Mouse (Mus musculus): Measurements from ENCODE around the gene Wdfy3.

Gene Wdfy3

DNA sequence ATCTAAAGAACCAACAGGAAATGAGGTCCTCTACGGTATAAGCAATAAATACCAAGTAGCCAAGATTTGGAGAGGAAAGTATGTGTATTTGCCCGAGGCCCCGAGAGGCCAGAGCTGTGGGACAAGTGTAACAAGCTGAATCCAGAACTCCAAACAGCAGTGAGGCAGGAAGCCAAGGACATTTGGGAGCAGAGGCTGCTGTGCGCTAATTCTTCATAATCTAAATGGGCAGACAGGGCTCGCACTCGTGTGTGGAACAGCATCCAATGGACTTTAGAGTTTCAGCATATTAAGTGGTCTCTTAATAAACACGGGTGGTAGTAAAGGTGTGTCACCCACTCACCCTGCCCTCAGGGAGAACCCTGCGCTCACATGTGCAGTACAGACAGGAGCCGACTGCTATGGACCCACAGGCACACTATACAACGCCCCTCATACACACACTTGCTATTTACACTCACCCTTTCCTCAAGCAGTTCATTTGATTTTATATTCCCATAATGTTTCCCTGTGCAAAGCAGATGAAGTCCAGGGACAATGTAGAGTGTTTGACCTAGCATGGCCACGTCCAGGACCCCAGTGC lies 15.1 kb downstream of the Wdfy3 start:
- DNase-seq = no peak

DNA sequence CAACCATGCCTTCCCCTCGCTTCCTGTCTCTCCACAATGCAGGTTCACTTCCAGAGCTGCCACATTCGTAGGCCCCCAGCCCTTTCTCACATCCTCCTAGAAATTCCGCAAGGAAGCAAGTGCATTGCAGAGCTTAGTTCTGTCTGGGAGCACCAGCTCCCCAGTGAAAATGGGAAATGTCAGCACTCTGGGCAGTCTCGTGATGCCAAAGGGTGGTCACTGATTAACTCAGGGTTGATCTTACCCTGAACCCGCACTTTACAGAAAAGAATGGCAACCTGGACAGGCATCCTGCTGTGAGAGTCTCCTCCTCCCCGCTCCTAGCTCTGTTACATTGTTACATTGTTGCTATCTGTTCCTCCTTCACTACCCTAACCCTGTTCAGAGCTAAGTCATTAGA lies 16.8 kb downstream of the Wdfy3 start:
- no peak for DNase-seq

GRCm38 (mm10) chr5:102052465-102052864 lies 17.3 kb downstream of the Wdfy3 start:
- DNase-seq = no peak

GRCm38 (mm10) chr5:102050677-102051076 lies 19.0 kb downstream of the Wdfy3 start:
- DNase-seq = no peak

DNA sequence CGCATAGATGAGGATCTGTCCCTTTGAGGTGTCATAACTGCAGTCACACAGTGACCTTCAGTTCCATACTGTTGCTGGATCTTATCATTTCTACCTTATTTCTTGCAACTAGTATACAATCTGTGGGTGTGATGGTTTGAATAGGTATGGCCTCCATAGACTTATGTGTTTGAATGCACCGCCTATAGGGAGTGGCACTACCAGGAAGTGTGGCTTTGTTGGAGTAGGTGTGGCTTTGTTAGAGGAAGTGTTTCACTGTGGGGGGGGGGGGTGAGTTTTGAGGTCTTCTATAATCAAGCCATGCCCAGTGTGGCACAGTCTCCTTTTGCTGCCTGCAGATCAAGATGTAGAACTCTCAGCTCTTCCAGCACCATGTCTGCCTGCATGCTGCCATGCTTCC lies 21.3 kb downstream of the Wdfy3 start:
- DNase-seq = no peak

DNA sequence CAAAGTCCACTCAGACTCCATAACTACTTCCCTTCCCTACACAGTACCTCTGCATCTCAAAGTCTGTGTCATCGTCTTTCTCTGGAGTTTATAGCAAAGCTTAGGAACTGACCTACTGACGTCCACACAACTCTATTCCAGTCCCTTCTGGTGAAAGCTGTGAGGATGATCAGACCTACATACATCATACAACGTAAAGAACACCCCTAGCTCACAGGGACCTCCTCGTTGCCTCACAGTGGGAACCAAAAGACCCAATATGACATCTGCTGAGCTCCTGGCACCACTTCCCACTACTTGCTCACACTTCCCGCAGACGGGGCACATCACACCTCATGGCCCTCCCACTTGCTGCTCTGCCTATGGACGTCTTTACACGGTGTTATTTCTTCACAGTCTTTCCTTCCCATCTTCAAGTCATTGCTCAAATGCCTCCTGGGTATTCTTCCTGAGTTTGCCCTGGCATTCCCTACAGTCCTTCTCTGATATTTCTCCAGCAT lies 23.1 kb downstream of the Wdfy3 start:
- DNase-seq = no peak

GRCm38 (mm10) chr5:102045636-102046616 lies 23.8 kb downstream of the Wdfy3 start:
- no peak for DNase-seq

- DNase-seq = no peak
Measured at GRCm38 (mm10) chr5:102045177-102045576, 24.5 kb downstream of the Wdfy3 start.

- DNase-seq = no peak
Measured at GRCm38 (mm10) chr5:102033281-102033680, 36.4 kb downstream of the Wdfy3 start.

GRCm38 (mm10) chr5:102032594-102033240 lies 37.0 kb downstream of the Wdfy3 start:
- DNase-seq = no peak

- no peak for DNase-seq
Measured at GRCm38 (mm10) chr5:102032191-102032590, 37.5 kb downstream of the Wdfy3 start.

DNA sequence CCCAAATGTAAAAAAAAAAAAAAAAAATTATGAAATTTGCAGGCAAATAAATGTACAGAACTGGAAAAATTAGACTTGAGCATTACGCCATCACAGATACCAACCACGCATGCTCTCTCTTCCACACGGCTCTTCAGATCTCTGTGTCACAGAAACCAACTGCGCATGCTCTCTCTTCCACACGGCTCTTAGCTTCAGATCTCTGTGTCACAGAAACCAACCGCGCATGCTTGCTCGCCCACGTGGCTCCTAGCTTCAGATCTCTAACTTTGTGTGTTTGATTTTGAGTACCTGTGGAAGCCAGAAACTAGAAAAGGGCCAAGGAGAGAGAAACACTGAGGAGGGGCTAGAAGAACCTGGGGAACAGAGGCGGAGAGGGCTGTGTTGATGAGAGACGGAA lies 46.3 kb downstream of the Wdfy3 start:
- no peak for DNase-seq

GRCm38 (mm10) chr5:102022018-102022898 lies 47.5 kb downstream of the Wdfy3 start:
- no peak for DNase-seq

- peak; percentile 49 for DNase-seq
Measured at GRCm38 (mm10) chr5:102014235-102014634, 55.5 kb downstream of the Wdfy3 start.

GRCm38 (mm10) chr5:102013781-102014180 lies 55.9 kb downstream of the Wdfy3 start:
- DNase-seq = no peak

GRCm38 (mm10) chr5:102010961-102011360 lies 58.8 kb downstream of the Wdfy3 start:
- DNase-seq = no peak

DNA sequence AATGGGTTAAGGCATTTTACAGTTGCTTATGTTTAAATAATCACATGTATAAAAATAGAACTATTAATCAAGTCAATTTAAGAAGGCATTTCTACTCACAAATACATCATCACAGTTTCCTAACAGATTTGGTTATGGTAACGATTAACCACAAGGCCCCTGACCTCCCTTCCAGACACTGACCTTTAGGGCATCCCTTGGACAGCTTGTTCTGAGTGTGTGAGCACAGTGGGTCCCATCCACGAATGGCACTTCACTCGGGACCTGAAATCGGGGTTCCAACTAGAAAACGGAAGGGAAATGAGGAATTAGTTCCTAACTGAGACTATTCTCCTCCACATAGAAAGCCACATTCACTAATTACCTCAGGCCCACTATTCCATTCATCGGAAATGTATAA lies 60.1 kb downstream of the Wdfy3 start:
- DNase-seq = no peak

GRCm38 (mm10) chr5:102008712-102009111 lies 61.0 kb downstream of the Wdfy3 start:
- DNase-seq = no peak

GRCm38 (mm10) chr5:102006218-102006941 lies 63.3 kb downstream of the Wdfy3 start:
- DNase-seq = peak; percentile 81

GRCm38 (mm10) chr5:102003371-102003770 lies 66.3 kb downstream of the Wdfy3 start:
- no peak for DNase-seq

DNA sequence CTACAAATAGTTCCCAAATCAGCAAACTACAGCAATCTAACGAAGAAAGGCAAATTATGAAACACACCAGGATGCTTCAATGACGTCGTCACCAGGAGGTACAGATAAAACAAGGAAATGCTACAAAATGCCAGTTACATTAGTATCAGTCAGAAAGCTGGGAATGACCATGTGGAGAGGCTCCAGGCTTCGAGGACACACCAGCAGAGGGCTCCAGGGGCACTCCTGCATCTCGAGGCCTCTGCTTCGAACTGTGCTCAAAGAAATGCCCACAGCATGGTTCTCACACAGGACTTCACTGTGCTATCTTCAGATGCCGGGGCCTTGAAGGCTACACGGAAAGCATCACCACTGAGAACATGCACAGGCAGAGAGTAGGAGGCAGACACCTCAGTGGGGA lies 68.7 kb downstream of the Wdfy3 start:
- no peak for DNase-seq

DNA sequence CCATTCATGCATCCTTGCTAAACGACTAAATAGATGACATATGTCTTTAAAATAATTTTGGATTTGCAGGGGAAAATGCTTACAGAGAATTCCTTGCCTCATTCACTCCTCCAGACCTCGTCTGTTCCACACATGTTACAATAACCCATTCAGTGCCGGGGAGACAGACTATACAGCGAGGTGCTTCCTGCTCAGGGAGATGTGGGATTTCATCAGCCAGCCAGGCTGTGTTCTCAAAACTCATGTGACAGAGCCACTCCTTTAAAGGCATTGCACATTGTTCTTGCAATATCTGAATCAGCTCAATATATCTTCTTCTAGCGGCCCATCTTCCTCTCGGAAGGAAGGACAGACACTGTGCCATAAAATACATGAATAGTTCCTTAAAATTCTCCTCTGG lies 70.8 kb downstream of the Wdfy3 start:
- no peak for DNase-seq
